Mouse (Mus musculus): ENCODE measurements around the gene Zfp740.
"Not testable (repeated sequence)": the region's sequence is repeated elsewhere in the genome, so short reads cannot be mapped to it uniquely, and the experiment has no call there.

The Zfp740 gene
- long read RNA-seq, experiment 1, partial matches to known transcripts: 1 of 10 reads
- long read RNA-seq, experiment 1, other reads (novel, unspliced or antisense): 9 of 10 reads
- long read RNA-seq, experiment 2, partial matches to known transcripts: 1 of 7 reads
- long read RNA-seq, experiment 2, other reads (novel, unspliced or antisense): 6 of 7 reads

GRCm38 (mm10) chr15:102202971-102203834 is at the start of gene Zfp740:
Zfp740 (plus strand) TSS chr15:102203249.
- intact Hi-C loops (cut with DNase I): no loop called here

GRCm38 (mm10) chr15:102155006-102155405 is 48.0 kb upstream of the Zfp740 start:
- intact Hi-C loops (cut with DNase I): not testable (repeated sequence)

- intact Hi-C loops (cut with DNase I): no loop called here
Measured at GRCm38 (mm10) chr15:102156836-102157235, 46.2 kb upstream of the Zfp740 start.

GRCm38 (mm10) chr15:102160415-102161060 is 42.5 kb upstream of the Zfp740 start:
- intact Hi-C loops (cut with DNase I): no loop called here

GRCm38 (mm10) chr15:102163900-102164693 is 39.0 kb upstream of the Zfp740 start:
- intact Hi-C loops (cut with DNase I): no loop called here

- intact Hi-C loops (cut with DNase I): no loop called here
Measured at GRCm38 (mm10) chr15:102165468-102166100, 37.5 kb upstream of the Zfp740 start.

- intact Hi-C loops (cut with DNase I): no loop called here
Measured at GRCm38 (mm10) chr15:102167620-102168021, 35.4 kb upstream of the Zfp740 start.

- intact Hi-C loops (cut with DNase I): no loop called here
Measured at GRCm38 (mm10) chr15:102169064-102169463, 34.0 kb upstream of the Zfp740 start.

- intact Hi-C loops (cut with DNase I): no loop called here
Measured at GRCm38 (mm10) chr15:102173581-102173980, 29.5 kb upstream of the Zfp740 start.

GRCm38 (mm10) chr15:102175736-102176319 is 27.2 kb upstream of the Zfp740 start:
- intact Hi-C loops (cut with DNase I): no loop called here

- intact Hi-C loops (cut with DNase I): no loop called here
Measured at GRCm38 (mm10) chr15:102176571-102177316, 26.3 kb upstream of the Zfp740 start.

- intact Hi-C loops (cut with DNase I): no loop called here
Measured at GRCm38 (mm10) chr15:102177417-102177816, 25.6 kb upstream of the Zfp740 start.

- intact Hi-C loops (cut with DNase I): loop anchor here (2.0 kb wide), 1 partner anchor 47 kb away; no protein-coding TSS in a partner anchor
Measured at GRCm38 (mm10) chr15:102178279-102178678, 24.8 kb upstream of the Zfp740 start.

- intact Hi-C loops (cut with DNase I): loop anchor here (2.0 kb wide), 1 partner anchor 46 kb away; no protein-coding TSS in a partner anchor
Measured at GRCm38 (mm10) chr15:102179106-102179505, 23.9 kb upstream of the Zfp740 start.

GRCm38 (mm10) chr15:102179924-102180323 is 23.1 kb upstream of the Zfp740 start:
- intact Hi-C loops (cut with DNase I): loop anchor here (2.0 kb wide), 1 partner anchor 45 kb away; no protein-coding TSS in a partner anchor

- intact Hi-C loops (cut with DNase I): no loop called here
Measured at GRCm38 (mm10) chr15:102183076-102183475, 20.0 kb upstream of the Zfp740 start.

GRCm38 (mm10) chr15:102186239-102186638 is 16.8 kb upstream of the Zfp740 start:
- intact Hi-C loops (cut with DNase I): no loop called here

- intact Hi-C loops (cut with DNase I): no loop called here
Measured at GRCm38 (mm10) chr15:102188096-102188495, 15.0 kb upstream of the Zfp740 start.

- intact Hi-C loops (cut with DNase I): no loop called here
Measured at GRCm38 (mm10) chr15:102188883-102189282, 14.2 kb upstream of the Zfp740 start.

All from adrenal gland (tissue).